Mouse (Mus musculus) fibroblast of lung, adult 2 months (primary cell): ENCODE data around the gene Mgat2.
"Not testable (repeated sequence)": the region's sequence is repeated elsewhere in the genome, so short reads cannot be mapped to it uniquely, and the experiment has no call there.

Source experiments
- DNase-seq: peaks from one replicate; pipeline ENCODE4 v3.0.0-alpha.2; 2011; ENCODE audit warnings: low read depth

The Mgat2 gene

DNA sequence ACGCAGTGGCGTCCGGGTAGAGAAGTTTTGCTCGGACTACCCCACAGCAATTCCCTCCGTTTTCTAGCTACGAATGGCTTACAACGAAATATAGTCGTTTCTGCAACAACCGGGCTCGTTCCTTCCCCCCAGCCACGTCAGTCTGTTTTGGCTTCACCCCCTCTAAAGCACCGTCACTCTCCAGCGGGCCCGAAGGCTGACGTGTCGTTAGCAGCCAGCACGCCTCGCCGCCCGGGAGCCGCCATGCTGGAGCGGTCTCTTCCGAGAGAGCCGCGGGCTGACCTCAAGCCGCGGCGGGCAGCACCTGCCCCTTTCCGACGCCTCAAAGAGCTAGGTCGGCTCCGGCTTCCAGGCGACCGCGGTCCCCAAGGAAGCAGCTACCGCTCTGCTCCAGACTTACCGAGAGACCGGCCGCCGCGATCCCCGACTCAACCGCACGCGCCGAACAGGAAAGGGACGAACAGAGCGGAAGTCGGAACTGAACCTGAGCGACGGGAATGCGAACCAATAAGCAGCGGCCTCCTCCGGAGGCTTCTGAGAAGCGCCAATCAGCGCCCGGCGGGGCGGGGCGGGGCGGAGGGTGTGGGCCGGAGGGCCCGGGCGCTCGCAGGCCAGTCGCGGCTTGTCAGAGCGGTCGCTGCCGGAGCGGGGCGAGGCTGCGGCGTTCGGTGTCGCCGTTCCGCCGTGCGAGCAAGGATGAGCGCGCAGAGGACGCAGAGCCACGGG, at the start of gene Mgat2, which contains the start of gene Rpl36al:
Mgat2 (plus strand) TSS at position 575 of the 726 bp plus-strand sequence.
Rpl36al (minus strand) TSS at position 501 of the 726 bp plus-strand sequence.
- peak; percentile 89 for DNase-seq

DNA sequence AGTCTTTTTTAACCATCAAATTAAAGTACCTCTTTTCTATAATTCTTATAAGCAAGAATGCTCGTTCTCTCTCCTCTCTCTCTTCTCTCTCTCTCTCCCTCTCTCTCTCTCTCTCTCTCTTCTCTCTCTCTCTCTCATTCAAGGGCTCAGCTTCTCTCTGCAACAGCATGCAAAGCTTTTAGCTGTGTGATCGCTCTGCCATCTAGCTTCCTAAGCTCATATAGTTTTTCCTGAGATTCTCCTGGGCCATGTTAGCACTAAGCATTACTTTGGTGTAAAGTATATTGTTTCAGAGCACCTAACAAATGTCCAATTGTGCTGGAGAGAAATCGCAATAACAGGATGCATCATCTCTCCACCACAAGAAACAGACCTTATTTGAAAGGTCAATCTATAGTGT, 44.8 kb upstream of the Mgat2 start:
- DNase-seq, result no peak

DNA sequence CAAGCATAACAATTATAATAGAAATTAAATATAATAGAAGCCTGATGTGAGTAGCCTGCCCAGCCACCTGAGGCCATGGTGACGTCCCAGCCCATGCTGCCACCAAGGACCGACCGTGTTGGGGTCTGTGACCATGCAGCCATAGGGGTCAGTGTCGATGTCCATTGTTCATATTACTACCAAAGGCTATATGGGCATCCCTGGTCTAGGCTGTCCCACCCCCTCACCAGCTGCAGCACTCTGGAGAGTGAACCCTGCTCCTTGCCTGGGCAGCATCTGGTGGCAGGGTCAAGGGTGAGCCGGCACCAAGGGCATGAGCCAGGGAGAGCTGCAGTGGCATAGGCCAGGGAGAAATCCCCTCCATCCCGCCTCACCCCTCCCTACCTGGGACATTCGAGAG, 44.1 kb upstream of the Mgat2 start:
- DNase-seq, result no peak

DNA sequence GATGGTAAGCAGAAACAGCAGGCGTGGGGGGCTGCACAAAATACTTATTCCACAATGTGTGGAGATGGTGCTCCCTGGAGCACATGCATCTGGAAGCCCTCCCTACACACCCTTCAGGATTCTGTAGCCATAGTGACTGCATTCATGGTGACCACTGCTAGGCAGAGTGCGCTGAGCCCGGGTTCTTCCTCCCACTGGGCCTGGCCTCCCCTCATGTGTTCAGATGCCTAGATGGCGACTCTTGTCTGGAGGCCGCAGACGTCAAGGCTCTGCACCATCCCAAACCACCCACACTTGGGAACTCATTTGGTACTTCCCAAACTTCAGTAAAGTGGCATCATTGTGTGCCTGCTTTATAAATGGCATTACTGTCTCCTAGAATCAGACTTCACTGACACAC, 40.5 kb upstream of the Mgat2 start:
- no peak for DNase-seq

DNA sequence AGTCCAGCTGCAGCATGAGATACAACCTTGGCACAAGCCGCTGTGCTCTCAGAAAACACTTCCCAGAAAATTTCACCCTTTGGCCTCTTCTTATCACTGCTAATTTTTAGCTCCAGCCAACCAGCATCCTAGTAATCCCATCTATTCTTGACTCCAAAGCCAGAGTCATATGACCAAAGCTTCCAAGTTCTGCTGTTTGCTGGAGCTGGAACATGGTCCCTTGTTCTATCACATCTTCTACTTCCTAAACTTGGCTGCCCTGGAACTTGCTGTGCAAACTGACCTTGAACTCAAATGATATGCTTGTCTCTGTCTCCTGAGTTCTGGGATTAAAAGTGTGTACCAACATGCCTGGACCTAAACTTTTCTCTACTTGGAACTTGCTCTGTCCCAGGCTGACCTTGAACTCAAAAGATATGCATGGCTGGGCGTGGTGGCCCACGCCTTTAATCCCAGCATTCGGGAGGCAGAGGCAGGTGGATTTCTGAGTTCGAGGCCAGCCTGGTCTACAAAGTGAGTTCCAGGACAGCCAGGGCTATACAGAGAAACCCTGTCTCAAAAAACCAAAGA, 36.7 kb upstream of the Mgat2 start:
- no peak for DNase-seq

DNA sequence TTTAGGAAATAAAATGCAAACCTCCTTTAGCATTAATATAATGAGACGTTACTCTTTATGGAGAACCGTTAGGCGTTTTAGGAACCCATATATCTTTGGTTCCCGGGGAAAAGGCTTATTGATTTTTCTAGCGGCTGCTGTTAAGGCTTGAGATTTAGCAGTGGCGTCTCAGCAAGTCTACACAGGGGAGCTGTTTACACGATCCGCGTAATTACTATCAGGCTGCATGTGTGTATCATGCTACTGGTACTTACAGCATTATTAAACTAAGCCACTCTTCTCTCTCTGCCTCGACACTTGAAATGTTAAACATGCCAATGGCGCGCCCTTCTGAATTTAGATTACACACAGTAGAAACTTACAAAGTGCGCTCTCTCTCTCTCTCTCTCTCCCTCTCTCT, 33.9 kb upstream of the Mgat2 start:
- no peak for DNase-seq

DNA sequence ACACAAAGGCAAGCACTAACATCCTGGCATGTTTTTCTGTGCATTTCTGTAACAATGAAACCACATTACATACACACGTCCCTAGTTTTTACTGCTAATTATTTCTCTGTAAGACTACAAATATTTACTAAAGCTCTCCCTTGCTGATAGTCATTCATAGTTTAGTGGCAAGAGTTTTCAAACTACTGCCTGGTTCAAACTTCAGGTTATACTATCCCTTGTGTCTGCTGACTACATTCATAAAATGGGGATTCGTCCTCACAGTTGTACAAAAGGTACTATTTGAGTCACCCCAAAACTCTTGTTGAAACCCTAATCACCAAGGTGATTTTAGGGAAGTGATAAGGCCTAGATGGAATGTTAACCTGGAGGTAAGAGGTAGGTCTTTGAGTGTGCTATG, 28.0 kb upstream of the Mgat2 start:
- no peak for DNase-seq

DNA sequence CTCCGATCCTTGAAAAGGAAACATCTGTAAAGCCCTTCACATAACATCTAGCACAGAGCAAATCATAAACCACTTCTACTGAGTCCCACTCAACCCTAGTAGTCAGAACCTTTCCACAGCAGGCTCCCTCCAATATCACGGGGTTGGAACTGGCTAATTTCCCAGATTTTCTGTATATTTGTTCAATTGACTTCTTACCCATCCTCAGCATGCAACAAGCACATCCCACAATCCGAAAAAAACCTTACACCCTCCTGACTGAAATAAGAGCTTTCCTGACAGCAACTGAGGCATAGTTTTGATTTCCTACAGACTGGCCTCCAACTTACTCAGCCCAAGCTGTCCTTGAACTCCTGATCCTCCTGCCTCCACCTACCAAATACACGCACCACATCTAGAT, 27.5 kb upstream of the Mgat2 start:
- DNase-seq, result no peak

DNA sequence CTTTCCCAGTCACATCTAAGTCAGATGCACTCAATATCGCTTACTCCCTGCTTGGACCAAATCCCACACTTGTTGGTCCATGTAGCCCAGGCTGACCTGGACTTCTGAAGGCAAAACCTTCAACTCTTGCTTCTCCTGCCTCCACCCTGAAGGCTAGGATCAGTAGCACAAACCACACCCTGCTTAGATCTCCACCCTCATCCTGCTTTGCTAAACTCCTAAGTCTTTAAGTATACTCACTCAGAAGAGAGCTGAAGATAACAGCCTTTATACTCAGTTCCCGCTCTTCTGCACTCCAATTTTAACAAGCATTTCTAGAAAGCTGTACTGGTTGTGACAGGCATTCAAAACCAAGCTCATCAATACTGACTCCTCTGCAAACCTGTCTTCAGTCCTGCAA, 26.9 kb upstream of the Mgat2 start:
- no peak for DNase-seq

DNA sequence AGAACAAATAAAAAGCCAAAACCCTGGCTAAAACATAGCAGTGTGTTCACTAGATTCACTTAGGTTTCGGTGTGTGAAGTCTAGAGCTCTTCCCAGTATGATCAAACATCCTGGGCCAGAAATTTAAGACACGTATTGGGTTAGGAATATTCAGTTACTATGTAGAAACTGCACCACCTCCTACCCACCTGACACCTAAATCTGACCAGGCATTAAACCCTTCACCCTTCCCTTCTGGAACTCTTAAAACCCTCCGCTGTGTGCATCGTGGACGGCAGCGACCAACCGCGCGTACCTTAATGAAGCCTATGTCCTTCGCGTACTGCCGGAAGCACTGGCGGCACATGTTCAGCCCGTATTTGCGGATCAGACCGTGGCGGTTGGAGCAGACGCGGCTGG, 25.6 kb upstream of the Mgat2 start:
- no peak for DNase-seq

DNA sequence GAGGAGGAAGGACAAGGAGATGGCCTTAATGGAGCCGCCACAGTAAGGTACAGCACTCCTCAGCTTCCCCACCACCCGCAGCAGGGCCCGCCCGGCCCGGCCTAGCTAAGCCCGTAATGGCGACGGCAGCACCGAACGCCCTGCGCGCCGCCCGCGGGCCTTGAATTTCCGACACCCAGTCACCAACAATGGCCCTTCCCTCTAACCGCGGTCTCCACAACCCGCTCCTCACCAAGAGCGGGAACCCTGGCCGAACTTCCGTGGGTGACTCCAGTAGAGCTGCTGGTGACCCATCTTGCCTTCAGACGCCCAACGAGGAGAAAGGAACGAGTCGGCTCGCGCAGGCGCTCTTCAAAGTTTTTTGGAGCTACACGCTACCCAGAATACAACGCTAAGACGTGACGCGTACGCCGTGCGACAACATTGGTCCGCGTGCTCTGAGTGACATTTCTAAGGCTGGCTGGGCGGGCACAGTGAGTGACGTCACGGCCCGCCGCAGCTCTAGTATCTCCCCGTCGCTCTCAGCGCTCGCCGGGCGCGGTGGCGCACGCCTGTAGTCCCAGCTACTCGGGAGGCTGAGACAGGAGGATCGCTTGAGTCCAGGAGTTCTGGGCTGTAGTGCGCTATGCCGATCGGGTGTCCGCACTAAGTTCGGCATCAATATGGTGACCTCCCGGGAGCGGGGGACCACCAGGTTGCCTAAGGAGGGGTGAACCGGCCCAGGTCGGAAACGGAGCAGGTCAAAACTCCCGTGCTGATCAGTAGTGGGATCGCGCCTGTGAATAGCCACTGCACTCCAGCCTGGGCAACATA, 25.0 kb upstream of the Mgat2 start, which contains the start of gene Rps29:
Rps29 (minus strand) TSS at position 422 of the 813 bp plus-strand sequence.
- peak; percentile 98 for DNase-seq

DNA sequence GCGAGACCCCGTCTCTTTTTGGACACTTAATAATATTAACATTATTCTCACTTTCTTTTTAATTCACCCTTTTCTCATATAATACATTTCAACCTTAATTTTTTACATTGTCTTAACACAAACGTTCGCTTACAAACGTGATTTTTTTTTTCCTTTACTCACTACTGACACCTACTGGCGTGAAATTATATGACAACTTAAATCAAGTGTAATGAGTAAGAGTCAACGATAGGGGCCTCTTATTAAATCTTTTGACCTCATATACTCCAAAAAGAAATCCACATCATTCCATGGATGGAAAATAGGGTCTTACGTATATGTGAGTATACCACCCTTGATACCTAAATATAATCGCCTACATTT, 24.4 kb upstream of the Mgat2 start:
- DNase-seq, result peak; percentile 74

DNA sequence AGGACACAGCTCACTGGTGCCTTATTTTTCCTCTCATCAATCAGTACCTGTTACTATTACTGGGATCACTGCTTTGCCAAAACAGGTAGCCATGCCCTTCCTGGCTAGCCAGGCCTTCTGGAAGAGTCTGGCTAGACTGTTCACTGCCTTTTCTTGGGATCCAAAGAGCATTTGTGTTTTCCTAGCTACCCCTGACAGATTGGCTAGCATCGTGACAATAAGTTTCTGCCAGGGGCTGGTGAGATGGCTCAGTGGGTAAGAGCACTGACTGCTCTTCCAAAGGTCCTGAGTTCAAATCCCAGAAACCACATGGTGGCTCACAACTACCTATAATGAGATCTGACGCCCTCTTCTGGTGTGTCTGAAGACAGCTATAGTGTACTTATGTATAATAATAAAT, 23.3 kb upstream of the Mgat2 start:
- DNase-seq, result not testable (repeated sequence)

DNA sequence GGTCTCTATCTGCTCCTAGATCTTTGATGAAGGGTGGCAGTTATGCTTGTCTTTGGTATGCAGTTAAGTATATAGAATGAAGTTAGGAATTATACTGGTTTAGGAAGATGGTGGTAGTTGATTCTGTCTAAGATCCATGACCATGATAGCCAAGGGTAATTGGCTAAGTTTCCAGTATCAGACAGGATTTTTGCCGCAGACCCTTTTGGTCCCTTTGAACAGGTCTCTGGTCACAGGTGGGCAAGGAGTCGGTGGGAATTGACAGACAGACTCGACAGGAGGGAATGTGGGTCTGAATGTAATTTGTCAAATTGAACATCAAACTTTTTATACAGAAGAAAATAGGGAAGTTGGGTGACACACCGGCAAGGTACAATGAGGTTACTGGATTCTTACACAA, 20.4 kb upstream of the Mgat2 start:
- DNase-seq, result not testable (repeated sequence)

DNA sequence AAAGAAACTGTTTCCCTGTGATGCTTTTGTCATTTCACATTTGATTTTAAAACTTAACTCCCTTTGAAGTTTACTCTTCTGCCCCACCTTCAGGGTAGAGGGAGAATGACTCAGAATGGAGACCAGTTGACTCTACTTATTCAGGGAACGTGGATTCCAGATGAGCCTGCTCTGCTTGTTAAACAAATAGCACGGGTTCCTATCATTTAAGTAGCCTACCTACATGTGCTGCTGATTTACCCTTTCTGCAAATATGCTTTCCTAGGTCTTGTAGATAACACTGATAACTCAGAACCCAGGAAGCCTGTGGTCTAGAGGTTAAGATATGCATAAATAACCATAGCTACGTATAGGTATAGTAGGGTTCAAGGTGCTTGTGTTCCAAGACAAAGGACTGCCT, 19.1 kb upstream of the Mgat2 start:
- no peak for DNase-seq

DNA sequence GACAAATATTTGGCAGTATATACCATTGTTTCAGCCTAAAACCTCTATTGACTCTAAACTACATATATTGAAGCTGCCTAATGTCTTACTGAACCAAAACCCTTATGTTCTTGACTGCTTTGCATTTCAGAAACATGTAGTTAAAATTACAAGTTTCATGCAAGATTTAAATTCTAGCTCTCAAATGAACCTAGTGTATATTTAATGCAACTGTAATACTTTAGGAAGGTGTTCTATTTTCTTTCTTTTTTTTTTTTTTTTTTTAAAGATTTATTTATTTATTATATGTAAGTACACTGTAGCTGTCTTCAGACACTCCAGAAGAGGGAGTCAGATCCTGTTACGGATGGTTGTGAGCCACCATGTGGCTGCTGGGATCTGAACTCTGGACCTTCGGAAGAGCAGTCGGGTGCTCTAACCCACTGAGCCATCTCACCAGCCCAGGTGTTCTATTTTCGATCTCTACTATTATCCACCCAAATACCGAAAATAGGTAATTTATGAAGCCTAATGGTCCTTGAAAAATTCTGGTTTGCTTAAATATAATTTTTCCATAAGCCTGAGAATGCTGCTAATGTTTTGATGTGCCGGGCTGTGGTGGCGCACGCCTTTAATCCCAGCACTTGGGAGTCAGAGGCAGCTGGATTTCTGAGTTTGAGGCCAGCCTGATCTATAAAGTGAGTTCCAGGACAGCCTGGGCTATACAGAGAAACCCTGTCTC, 16.9 kb upstream of the Mgat2 start:
- DNase-seq, result not testable (repeated sequence)

DNA sequence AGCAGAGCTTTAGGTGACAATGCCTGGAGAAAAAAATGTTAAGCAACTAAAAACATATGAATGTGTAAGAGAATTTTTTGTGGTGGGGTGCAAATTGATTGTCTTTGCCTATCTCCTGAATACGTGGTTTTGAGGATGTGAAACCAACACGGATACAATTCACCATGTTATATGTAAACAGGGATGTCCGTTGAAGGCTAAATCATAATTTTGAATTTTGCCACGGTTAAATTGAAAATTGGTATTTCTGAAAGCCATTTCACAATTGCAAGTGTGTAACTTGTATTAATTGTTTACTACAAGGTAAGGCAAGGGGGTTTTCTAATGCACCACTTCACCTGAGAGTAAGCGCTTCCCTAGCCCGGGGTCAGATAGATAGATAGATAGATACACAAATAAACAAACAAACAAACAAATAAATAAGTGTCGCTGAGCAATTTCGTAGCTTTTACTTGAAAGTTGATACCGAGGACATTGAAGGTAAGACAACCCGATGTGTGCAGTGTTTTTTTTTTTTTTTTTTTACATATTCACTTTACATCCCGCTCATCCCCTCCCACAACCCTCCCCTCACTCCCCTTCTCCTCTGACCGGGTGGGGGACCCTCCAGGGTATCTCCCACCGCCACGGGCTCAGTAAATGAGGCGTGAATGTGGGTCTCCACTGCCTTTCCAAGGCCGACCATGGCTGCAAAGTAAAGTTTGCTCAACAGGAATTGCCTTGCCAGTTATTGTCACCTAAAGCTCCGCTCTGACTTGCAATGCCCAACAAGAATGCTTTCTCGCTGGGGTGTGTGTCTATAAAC, 16.1 kb upstream of the Mgat2 start:
- no peak for DNase-seq

DNA sequence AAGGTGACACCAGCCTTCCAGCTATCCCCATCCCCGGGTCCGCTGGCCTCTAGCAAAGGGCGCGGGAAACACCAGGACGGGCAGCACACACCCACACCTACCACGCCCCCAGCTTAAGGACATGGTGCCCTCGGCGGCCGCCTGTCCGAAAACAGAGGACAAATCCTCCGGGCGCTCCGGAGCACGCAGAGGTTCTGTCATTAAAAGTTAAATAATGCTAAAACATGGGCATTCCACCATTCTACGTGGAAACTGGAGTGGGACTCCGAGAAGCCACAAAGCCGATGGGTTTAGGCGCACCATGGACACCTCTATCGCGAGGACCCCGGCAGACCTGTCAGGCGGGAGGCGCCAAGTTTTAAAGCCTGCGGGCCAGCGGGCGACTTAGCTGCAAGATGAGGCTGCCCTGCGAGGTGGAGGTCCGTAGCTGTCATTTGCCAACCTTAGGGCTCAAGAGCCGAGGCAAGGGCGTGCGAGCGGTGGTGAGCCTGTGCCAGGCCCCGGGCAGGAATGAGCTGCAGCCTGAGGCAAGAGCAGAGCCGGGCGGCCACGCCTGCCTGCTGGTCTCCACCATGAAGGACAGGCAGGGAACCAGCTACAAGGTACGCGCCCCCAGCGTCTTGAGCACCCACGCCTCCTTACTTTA, 15.4 kb upstream of the Mgat2 start, which contains the start of gene Lrr1:
Lrr1 (plus strand) TSS at position 354 of the 646 bp plus-strand sequence.
- peak; percentile 79 for DNase-seq

DNA sequence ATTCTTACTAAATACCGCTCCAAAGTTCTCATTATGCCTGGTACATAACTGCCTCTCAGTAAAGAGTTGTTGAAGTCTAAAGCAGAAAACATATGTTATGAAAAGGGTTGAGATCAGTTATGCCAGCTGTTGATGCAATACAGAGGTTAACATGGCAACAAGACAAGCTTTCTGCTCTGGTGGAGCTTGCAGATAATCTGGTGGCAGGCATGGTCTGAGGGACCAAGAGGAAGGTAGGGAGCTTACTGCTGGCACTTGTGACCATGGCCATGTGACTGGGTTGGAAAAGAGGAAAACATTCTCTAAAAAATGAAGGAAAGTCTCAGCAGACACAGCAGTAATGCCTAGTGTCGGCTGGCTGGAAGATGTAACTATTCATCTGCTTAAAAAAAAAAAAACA, 12.7 kb upstream of the Mgat2 start:
- DNase-seq, result no peak

DNA sequence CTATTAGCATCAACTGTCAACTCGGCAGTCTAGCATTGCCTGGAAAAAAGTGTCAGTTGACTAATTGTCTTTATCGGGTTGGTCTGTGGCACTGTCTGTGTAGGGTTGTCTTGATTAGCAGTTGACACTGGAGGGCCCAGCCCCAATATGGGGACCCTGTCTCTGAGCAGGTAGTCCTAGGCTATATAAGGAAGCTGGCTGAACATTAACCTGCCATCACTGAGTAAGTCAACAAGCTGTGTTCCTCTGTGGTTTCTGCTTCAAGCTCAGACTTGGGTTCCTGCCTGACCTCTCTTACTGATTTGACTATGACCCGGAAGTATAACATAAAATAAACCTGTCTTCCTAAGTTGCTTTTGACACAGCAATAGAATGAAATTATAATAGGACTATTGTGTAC, 8.0 kb upstream of the Mgat2 start:
- no peak for DNase-seq

DNA sequence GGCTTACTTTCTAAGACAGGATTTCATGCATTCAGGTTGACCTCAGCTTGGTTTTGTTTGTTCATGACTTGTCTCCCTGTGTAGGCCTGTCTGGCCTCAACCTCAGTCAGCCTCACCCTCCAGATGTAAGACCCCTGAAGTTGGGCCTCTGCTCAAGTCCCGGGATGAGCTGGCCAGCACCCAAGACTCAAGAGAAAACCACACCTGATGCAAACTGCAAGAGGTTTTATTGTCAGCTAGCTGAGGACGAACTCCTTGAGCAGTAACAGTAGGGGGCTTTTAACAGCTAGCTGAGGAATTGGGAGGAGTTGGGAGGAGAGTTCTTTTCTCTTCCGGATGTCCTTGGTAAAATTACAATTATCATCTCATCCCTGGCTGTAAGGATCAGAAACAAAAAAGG, 6.4 kb upstream of the Mgat2 start:
- DNase-seq, result no peak
